Mouse (Mus musculus) lung, postnatal 10 days (tissue): ENCODE data around the gene Cd300ld5.
A peak's percentile ranks its signal among the peaks of the same experiment; 100 is the strongest.
"Not testable (repeated sequence)": the region's sequence is repeated elsewhere in the genome, so short reads cannot be mapped to it uniquely, and the experiment has no call there.

Experiments used
- DNase-seq: peaks from one replicate; pipeline ENCODE4 v3.0.0; 2021

Gene Cd300ld5

GRCm38 (mm10) chr11:115037669-115038068, at the start of gene Cd300ld5:
Cd300ld5 (minus strand) TSS chr11:115037769.
- not testable (repeated sequence) for DNase-seq

DNA sequence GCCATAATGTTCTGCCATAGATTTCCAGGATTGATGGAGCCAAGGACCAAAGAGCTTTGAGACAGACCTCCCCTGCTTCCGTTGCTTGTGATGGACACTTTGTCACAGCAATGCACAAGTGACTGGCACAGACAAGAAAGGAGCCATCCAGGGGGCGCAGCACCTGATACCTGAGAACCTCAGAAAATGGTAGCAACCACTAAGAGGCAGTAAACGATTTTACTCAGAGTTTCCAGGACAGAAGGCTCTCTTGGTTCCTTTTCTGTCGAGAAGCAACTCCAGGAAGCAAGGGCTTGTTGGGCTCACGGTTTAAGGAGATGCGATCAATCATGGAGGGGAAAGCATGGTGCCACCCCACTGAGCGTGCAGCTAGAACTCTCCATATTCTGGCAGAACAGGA, 48.6 kb upstream of the Cd300ld5 start:
- no peak for DNase-seq

- no peak for DNase-seq
These were observed 47.5 kb upstream of the Cd300ld5 start for GRCm38 (mm10) chr11:115085064-115085463.

DNA sequence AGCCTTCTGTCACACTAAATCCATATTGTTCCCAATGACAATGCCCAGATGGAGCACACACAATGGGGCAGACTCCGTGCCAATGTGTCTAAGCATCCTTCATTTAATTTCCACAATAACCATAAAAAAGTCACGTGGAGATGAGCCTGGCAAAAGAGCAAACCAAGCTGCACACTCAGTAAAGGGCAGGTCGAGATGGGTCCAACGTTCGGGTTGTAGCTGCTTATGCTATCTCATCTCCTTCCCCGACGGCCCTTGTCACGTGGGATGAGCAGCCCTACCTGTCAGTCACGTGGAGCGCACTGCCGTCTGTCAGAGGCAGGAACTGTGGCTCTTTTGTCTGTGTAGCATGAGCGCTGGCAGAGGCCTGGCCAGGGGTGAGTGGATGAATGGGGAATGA, 47.0 kb upstream of the Cd300ld5 start:
- no peak for DNase-seq

GRCm38 (mm10) chr11:115083376-115084139, 46.0 kb upstream of the Cd300ld5 start:
- peak; percentile 82 for DNase-seq

GRCm38 (mm10) chr11:115082196-115082595, 44.6 kb upstream of the Cd300ld5 start:
- no peak for DNase-seq

DNA sequence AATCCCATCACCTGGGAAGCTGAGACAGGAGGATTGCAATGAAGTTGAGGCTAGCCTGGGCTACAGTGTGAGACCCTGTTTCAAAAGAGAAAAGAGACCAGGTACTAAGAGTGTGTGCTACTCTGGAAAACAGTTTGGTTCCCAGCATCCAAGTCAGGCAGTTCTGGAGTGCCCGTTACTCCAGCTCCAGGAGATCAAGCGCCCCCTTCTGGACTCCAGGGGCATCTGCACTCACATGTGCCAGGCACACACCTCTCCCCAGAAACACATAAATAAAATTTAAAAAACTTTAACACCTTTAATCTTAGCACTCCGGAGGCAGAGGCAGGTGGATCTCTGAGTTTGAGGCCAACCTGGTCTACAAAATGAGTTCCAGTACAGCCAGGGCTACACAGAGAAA, 43.8 kb upstream of the Cd300ld5 start:
- DNase-seq, result no peak

GRCm38 (mm10) chr11:115080886-115081285, 43.3 kb upstream of the Cd300ld5 start:
- DNase-seq, result peak; percentile 60

- DNase-seq, result no peak
These were observed 41.1 kb upstream of the Cd300ld5 start for GRCm38 (mm10) chr11:115078680-115079079.

DNA sequence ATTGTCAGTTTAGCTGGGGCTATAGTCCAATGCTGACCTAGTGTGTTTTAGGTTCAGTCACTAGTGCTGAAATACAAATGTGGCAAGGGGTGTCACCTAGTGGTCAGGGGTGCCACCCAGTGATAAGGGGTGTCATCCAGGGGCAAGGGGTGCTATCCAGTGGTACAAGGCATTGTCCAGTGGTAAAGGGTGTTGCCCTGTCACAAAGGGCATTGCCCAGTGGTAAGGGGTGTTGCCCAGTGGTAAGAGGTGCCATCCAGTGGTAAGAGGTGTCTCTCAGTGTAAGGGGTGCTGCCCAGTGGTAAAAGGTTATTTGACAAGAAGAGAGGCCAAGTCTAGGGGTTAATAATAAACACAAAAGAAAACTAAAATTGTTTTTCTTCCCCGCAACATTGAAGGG, 39.9 kb upstream of the Cd300ld5 start:
- DNase-seq, result no peak

GRCm38 (mm10) chr11:115075859-115076258, 38.3 kb upstream of the Cd300ld5 start:
- DNase-seq, result no peak

DNA sequence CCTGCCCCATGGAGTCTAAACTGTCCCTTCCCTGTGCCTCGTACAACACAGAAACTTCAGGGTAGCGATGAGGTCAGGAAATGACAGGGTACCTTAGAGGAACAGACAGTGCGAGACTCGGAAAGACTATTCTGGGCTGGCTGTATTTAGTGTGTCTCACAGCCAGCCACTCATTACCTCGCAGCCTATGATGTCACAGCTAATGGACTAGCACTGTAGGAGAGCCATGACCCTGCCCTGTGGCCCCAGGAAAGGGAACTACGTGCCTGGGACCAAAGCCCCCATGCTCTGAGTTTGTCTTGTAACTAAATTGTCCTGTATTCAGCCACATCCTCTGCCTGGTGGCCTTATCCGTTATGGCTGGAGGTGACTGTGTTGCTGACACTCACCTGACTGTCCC, 37.8 kb upstream of the Cd300ld5 start:
- no peak for DNase-seq

DNA sequence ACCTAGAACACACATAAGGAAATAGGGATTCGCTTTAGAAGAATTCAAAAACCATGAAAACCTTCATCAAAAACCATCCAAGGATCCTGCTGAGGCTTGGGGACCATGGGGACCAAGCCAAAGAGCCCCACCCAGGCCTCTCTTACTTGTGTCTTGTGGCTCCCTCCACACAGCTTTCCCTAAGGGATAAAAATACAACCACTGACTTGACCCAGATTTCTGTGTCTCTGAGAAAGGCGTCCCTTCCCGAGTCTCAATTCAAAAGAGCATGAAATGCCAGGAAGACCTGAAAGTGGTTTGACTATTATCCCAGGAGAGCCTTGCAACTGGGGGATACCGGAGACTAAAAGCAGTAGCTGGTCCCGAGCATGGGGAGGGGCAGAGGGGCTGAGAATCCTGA, 35.4 kb upstream of the Cd300ld5 start:
- no peak for DNase-seq

- DNase-seq, result peak; percentile 81
These were observed 34.2 kb upstream of the Cd300ld5 start for GRCm38 (mm10) chr11:115071631-115072294.

DNA sequence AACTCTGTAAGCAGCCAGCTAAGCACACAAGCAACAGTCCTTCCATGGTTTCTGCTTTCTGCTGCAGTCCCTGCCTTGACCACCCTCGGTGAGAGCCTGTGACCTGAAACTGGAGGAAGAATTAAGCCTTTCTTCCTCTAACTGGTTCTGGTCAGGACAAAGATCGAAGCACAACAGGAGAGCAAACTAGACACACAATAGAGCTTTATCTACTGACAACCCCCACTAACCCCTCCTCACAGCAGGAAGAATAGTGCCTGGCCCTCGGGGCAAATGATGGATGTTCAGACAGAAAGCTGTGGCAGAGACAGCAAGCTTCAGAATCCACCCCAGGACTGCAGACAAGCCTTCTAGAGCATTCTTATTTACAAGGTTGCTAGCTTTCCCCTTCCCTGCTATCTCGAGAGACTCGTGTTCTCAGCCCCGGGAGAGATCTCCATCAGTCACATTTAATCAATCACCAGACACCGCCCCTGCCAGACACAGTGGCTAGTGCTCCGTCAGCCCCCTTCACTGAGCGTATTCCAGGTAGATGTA, 33.5 kb upstream of the Cd300ld5 start:
- no peak for DNase-seq

GRCm38 (mm10) chr11:115066768-115067167, 29.2 kb upstream of the Cd300ld5 start:
- DNase-seq, result no peak

- DNase-seq, result no peak
These were observed 24.5 kb upstream of the Cd300ld5 start, which contains the start of gene Cd300e for GRCm38 (mm10) chr11:115062077-115062476. Cd300e (minus strand) TSS chr11:115062177.

- DNase-seq, result no peak
These were observed 22.2 kb upstream of the Cd300ld5 start for GRCm38 (mm10) chr11:115059797-115060196.

DNA sequence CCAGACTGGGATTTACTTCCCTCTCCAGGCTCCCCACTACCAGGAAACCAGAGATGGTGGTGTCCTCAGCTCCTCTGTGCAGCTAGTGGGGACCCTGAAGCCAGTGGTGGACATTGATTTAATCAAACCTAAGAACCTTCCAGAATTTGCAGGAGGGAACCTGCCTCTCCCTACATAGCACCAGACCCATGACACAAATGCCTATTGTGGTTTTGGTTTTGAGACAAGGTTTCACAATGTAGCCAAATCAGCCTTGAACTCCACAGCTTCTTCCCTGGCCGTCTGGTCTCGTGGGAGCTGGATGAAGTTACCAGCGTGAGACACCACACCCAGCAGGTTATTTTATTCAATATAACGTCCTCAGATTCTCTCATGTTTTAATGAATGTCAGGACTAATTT, 21.1 kb upstream of the Cd300ld5 start:
- DNase-seq, result no peak

DNA sequence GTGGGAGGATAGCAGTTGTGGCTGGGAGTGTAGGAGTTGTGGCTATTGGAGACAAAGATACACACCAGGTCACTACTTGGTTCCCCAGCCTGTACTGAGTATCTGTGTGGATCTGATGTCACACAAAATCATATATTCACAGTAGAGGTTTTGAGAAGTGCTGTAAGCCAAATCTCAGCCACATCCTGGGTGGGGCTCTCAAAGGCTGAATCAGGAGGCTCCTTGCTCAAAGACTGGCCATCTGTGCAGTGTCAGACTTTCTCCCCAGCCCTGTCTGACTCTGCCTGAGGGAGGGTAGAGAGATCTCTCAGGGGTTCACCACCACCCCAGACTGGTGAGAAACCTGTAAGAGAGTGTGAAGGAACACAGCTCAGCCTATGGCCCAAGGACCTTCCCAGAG, 17.0 kb upstream of the Cd300ld5 start:
- DNase-seq, result no peak

- DNase-seq, result no peak
These were observed 15.4 kb upstream of the Cd300ld5 start for GRCm38 (mm10) chr11:115052991-115053390.

DNA sequence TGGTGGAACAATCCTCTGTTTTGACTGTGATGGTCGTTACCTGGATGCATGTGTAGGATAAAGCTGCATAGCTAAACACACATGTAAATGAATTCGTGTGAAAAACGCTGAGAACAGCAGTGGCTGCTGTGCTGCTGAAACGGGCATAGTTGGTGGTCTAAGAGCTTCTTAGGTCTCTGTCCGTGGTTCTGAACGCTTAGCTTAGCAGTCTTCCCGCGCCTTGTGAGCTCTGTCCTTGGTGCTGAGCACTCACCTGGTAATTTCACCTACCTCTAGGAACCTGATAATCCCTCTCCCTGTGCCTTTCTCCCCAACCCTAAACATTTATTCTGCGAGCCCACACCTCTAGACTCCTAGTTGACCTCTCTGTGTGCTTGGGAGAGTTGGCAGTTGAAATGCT, 14.6 kb upstream of the Cd300ld5 start:
- peak; percentile 45 for DNase-seq

DNA sequence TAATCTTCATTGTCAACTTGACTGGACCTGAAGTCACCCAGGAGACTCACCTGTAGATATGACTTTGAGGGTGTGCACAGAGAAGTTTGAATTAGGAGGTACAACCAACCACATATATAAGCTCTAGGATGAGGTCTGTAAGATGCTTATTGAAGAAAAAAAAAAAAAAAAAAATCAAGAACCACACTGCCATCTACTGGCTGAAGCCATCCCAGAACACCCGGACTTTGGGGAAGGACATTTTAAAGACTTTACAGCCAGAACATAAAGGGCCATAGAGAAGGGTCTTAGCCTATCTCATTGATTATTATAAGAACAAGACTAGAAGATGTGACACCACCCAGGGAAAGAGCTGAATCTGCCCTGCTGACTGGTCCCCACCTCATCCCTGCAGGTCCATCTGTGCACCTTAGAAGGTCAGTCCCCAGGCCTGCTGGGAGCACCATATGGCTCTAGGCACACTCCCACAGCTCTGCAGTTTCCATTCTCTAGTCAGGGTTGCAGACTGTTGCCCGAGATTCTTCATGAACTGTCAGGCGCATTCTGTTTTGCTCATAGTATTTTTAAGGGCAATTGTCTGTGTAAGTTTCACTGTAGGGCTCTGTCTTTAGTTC, 11.8 kb upstream of the Cd300ld5 start:
- DNase-seq, result no peak

- no peak for DNase-seq
These were observed 10.7 kb upstream of the Cd300ld5 start, which contains the start of gene Cd300ld3 for GRCm38 (mm10) chr11:115048259-115048658. Cd300ld3 (minus strand) TSS chr11:115048409.
